Mouse (Mus musculus): Measurements from ENCODE around the gene Zfp865.
A peak's percentile ranks its signal among the peaks of the same experiment; 100 is the strongest.

GRCm38 (mm10) chr7:4999876-5000275, 20.3 kb upstream of the Zfp865 start:
- TF ChIP-seq CTCF (IDR thresholded peaks at IDR 0.05) (peak; percentile 64), EP300 (IDR thresholded peaks at IDR 0.05) (no peak)

Data from lung, postnatal 0 days (tissue).